In genomic region chr3:98563831-98564230, GRCm38 (mm10) we compare ENCODE assay signal across 24 mouse cellular contexts. TPM values are rescaled to one million over a fixed set of nuclear protein-coding genes. Genes with fewer than 3 reads are reported as not detected.
"Had no signal": no experiment of that assay in that cellular context is flagged by ENCODE, and none has a peak within 500 bp of the region (broad histone marks: within the 10 kb centered on the region; RNA-seq: fewer than 3 reads in every experiment).

No protein-coding gene starts in this region.

RNA-seq across cellular contexts. Expression of gene Gm10681, which starts 24.8 kb away (rescaled TPM):
- polyA plus RNA-seq: limb, embryonic 10.5 days; limb, embryonic 11.5 days; limb, embryonic 12.5 days; limb, embryonic 13.5 days; limb, embryonic 14.5 days; limb, embryonic 15.5 days; liver, adult 2 months; liver, embryonic 16.5 days; lung, adult 2 months; lung, embryonic 14.5 days; lung, embryonic 16.5 days; lung, postnatal 0 days; macrophage; midbrain, embryonic 10.5 days; midbrain, embryonic 11.5 days; midbrain, embryonic 12.5 days; midbrain, embryonic 13.5 days; midbrain, embryonic 14.5 days; midbrain, embryonic 15.5 days; midbrain, embryonic 16.5 days; midbrain, postnatal 0 days; myocyte; neural tube, embryonic 11.5 days; neural tube, embryonic 12.5 days had no signal

RNA-seq across cellular contexts. Expression of gene Hsd3b4, which starts 53.5 kb away (rescaled TPM):
- polyA plus RNA-seq: limb, embryonic 10.5 days; limb, embryonic 11.5 days; limb, embryonic 12.5 days; limb, embryonic 13.5 days; limb, embryonic 14.5 days; limb, embryonic 15.5 days; liver, adult 2 months; liver, embryonic 16.5 days; lung, adult 2 months; lung, embryonic 14.5 days; lung, embryonic 16.5 days; lung, postnatal 0 days; macrophage; midbrain, embryonic 10.5 days; midbrain, embryonic 11.5 days; midbrain, embryonic 12.5 days; midbrain, embryonic 13.5 days; midbrain, embryonic 14.5 days; midbrain, embryonic 15.5 days; midbrain, embryonic 16.5 days; midbrain, postnatal 0 days; myocyte; neural tube, embryonic 11.5 days; neural tube, embryonic 12.5 days had no signal
